Mouse (Mus musculus): Measurements from ENCODE around the gene Ear14. TPM values are rescaled to one million over a fixed set of nuclear protein-coding genes. Genes with fewer than 3 reads are reported as not detected.
"Not testable (repeated sequence)": the region's sequence is repeated elsewhere in the genome, so short reads cannot be mapped to it uniquely, and the experiment has no call there.

Gene Ear14
- not detected in 2 replicates for polyA plus RNA-seq (2012)

- TF ChIP-seq GATA1 (IDR thresholded peaks at IDR 0.05; ENCODE audit: low read length) = no peak
Observed at GRCm38 (mm10) chr14:51203115-51203514, at the start of gene Ear14. Ear14 (plus strand) TSS chr14:51203391.

GRCm38 (mm10) chr14:51156056-51156735 lies 47.0 kb upstream of the Ear14 start:
- no peak for TF ChIP-seq GATA1 (IDR thresholded peaks at IDR 0.05; ENCODE audit: low read length)

GRCm38 (mm10) chr14:51156736-51157068 lies 46.5 kb upstream of the Ear14 start:
- TF ChIP-seq GATA1 (IDR thresholded peaks at IDR 0.05; ENCODE audit: low read length) = no peak

- no peak for TF ChIP-seq GATA1 (IDR thresholded peaks at IDR 0.05; ENCODE audit: low read length)
Observed at GRCm38 (mm10) chr14:51157072-51157471, 46.1 kb upstream of the Ear14 start.

GRCm38 (mm10) chr14:51161976-51162375 lies 41.2 kb upstream of the Ear14 start, which contains the start of gene Rnase2b:
Rnase2b (plus strand) TSS chr14:51162260.
- TF ChIP-seq GATA1 (IDR thresholded peaks at IDR 0.05; ENCODE audit: low read length) = not testable (repeated sequence)

- TF ChIP-seq GATA1 (IDR thresholded peaks at IDR 0.05; ENCODE audit: low read length) = no peak
Observed at GRCm38 (mm10) chr14:51165435-51165834, 37.8 kb upstream of the Ear14 start.

- TF ChIP-seq GATA1 (IDR thresholded peaks at IDR 0.05; ENCODE audit: low read length) = no peak
Observed at GRCm38 (mm10) chr14:51166068-51166467, 37.1 kb upstream of the Ear14 start.

GRCm38 (mm10) chr14:51173843-51174242 lies 29.3 kb upstream of the Ear14 start:
- TF ChIP-seq GATA1 (IDR thresholded peaks at IDR 0.05; ENCODE audit: low read length) = no peak

GRCm38 (mm10) chr14:51195681-51196080 lies 7.5 kb upstream of the Ear14 start:
- TF ChIP-seq GATA1 (IDR thresholded peaks at IDR 0.05; ENCODE audit: low read length) = no peak

- no peak for TF ChIP-seq GATA1 (IDR thresholded peaks at IDR 0.05; ENCODE audit: low read length)
Observed at GRCm38 (mm10) chr14:51199098-51200023, 3.8 kb upstream of the Ear14 start, which contains the start of gene Ang2. Ang2 (minus strand) TSS chr14:51199148.

GRCm38 (mm10) chr14:51200054-51200453 lies 3.1 kb upstream of the Ear14 start:
- no peak for TF ChIP-seq GATA1 (IDR thresholded peaks at IDR 0.05; ENCODE audit: low read length)

GRCm38 (mm10) chr14:51200466-51200865 lies 2.7 kb upstream of the Ear14 start:
- no peak for TF ChIP-seq GATA1 (IDR thresholded peaks at IDR 0.05; ENCODE audit: low read length)

- TF ChIP-seq GATA1 (IDR thresholded peaks at IDR 0.05; ENCODE audit: low read length) = no peak
Observed at GRCm38 (mm10) chr14:51240899-51241298, 37.7 kb downstream of the Ear14 start.

GRCm38 (mm10) chr14:51247736-51248135 lies 44.5 kb downstream of the Ear14 start:
- TF ChIP-seq GATA1 (IDR thresholded peaks at IDR 0.05; ENCODE audit: low read length) = no peak

- no peak for TF ChIP-seq GATA1 (IDR thresholded peaks at IDR 0.05; ENCODE audit: low read length)
Observed at GRCm38 (mm10) chr14:51250348-51250747, 47.2 kb downstream of the Ear14 start.

- no peak for TF ChIP-seq GATA1 (IDR thresholded peaks at IDR 0.05; ENCODE audit: low read length)
Observed at GRCm38 (mm10) chr14:51253569-51253968, 50.4 kb downstream of the Ear14 start.

Other genes starting within 250 kb of the Ear14 start
- not detected in 2 replicates for gene Pnp2, start 247.4 kb upstream of the Ear14 start, polyA plus RNA-seq (2012)
- gene Rnase10, start 195.6 kb upstream of the Ear14 start, polyA plus RNA-seq (2012) = not detected in 2 replicates
- not detected in 2 replicates for gene Rnase9, start 161.5 kb upstream of the Ear14 start, polyA plus RNA-seq (2012)
- not detected in 2 replicates for gene Rnase11, start 153.2 kb upstream of the Ear14 start, polyA plus RNA-seq (2012)
- not detected in 2 replicates for gene Rnase12, start 145.7 kb upstream of the Ear14 start, polyA plus RNA-seq (2012)
- not detected in 2 replicates for gene Olfr750, start 129.0 kb upstream of the Ear14 start, polyA plus RNA-seq (2012)
- not detected in 2 replicates for gene Rnase4, start 112.3 kb upstream of the Ear14 start, polyA plus RNA-seq (2012)
- gene Ang, start 112.2 kb upstream of the Ear14 start, polyA plus RNA-seq (2012) = not detected in 2 replicates
- not detected in 2 replicates for gene Eddm3b, start 89.0 kb upstream of the Ear14 start, polyA plus RNA-seq (2012)
- gene Rnase6, start 79.5 kb upstream of the Ear14 start, polyA plus RNA-seq (2012) = 0.03 TPM in 1 of 2 replicates, not detected in the other
- not detected in 2 replicates for gene Rnase1, start 56.6 kb upstream of the Ear14 start, polyA plus RNA-seq (2012)
- gene Rnase2b, start 41.1 kb upstream of the Ear14 start, polyA plus RNA-seq (2012) = not detected in 2 replicates
- not detected in 2 replicates for gene Ang2, start 4.2 kb upstream of the Ear14 start, polyA plus RNA-seq (2012)
- gene Rnase2a, start 52.7 kb downstream of the Ear14 start, polyA plus RNA-seq (2012) = not detected in 2 replicates
- gene Gm7247, start 158.4 kb downstream of the Ear14 start, polyA plus RNA-seq (2012) = not detected in 2 replicates
- gene Vmn2r88, start 207.4 kb downstream of the Ear14 start, polyA plus RNA-seq (2012) = not detected in 2 replicates
- gene Vmn2r89, start 248.5 kb downstream of the Ear14 start, polyA plus RNA-seq (2012) = not detected in 2 replicates